Mouse (Mus musculus) spleen, postnatal 4 days (tissue): ENCODE measurements around the gene Susd1.
A peak's percentile ranks its signal among the peaks of the same experiment; 100 is the strongest.

Source experiments
- DNase-seq, 2 experiments: peaks; one replicate each; pipeline ENCODE4 v3.0.0; 2022; ENCODE audit warnings: low spot score in 2 of 2

Susd1 gene

DNA sequence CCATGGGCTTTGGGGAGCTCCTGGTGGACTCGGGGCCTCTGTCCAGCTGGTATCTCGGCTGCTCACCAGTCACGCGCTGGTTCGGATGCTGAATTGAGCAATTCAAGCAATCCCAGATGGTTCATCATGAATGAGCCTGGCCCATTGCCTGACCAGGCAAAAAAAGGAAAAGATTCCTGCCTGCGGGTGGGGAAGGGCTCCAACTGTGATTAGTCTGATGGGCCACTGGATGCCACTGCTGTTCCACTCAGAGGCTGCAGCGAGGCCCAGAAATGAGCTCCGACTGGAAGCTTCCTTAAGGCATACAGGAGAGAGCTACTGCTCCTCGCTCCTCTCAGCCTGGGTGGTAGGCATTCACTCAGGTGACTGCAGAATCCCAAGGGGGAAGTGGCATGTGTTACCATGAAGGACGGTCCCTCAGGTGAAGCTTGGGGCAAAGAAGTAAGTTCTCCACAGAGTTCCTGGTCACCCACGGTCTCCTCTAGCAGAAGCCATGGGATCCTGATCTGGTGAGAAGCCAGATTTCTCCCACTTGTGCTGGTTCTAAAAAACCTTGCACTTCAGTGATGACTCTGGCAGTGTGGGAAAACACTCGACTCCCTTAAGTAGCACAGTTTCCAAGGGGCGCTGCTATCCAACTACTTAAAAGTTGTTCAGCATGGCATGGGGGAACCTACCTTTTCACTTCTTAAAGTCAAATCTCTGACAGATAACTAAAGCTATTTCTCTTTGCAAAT lies 57.3 kb downstream of the Susd1 start:
- no peak for DNase-seq

DNA sequence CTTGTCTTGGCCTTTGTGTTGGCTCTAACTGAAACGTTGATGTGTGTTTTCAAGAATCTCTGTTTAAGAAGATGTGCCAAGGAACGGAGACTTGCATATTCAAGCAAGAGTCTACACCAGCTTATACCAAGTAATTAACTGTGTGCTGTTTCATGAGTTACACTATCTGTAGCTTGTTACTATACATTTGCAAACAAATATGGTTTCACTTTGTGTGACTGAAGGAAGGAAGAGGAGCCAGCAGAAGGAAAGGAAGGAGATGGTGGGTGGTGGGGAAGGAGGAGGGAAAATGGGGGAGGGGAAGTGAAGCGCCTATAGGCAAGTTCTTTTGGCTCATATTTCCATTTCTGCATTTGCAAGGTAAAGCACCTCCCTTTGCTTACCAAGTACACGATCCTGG lies 58.0 kb downstream of the Susd1 start:
- DNase-seq: no peak

DNA sequence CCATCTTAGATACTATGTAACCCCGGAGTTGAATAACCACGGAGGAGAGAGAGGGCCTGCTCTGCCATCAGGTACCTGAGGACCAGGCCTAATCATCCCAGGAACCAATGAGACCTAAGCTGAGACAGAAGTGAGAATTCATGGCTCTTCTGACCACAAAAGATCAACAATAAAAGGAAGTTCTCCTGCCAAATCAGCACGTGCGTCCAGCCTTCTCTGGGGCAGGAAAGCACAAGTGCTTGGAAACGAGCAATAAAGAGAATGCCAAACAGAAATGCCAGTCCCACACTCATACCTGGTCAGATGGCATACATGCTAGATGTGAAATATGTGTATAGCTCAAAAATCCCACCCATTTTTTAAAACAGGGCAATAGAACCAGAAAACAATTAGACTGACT lies 58.6 kb downstream of the Susd1 start:
- DNase-seq: no peak

DNA sequence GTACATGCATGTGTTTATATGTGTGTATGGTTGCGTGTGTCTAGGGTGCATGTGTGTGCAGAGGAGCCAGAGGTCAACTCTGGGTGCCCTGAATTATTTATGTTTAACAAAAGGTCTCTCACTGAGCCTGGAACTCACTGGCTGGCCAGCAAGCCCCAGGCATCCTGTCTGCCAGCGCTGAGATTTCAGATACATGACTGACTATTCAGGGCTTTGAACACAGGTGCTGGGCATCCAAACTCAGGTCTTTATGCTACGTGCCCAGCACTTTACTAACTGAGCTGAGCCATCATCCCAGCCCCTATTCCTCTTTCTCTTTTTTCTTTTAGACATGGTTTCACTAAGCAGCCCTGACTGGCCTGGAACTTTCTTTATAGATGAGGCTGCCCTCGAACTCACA lies 59.8 kb downstream of the Susd1 start:
- no peak for DNase-seq

DNA sequence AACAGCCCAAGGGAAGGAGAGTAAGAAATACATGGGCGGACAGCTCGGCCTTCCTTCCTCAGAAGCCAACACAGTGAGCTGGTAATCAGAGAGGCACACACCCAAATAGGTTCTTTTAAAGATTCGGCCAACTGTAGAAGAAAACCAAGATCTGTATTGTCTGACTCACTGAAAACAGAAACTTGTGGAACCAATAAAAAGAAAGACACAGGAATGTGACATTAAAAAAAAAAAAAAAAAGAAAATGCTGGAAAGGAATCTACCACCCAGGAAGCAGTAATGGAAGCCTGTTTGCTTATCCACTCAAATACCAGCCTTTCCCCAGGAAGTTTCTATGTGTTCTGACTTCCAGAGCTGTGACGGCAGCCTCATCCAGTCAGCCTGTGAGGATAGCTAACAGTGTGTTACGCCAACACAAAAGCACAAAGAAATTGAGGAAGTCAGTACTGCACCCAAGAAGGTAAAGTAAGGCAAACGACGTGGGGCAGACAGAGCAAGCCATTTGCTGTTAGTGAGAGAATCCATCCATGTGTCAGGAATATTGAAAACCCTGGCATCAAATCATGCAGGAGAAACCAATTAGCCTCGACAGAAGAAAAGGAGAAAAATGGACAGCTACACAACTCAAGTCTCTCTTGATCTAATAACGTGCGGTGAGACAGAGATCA lies 64.0 kb downstream of the Susd1 start:
- DNase-seq: no peak

DNA sequence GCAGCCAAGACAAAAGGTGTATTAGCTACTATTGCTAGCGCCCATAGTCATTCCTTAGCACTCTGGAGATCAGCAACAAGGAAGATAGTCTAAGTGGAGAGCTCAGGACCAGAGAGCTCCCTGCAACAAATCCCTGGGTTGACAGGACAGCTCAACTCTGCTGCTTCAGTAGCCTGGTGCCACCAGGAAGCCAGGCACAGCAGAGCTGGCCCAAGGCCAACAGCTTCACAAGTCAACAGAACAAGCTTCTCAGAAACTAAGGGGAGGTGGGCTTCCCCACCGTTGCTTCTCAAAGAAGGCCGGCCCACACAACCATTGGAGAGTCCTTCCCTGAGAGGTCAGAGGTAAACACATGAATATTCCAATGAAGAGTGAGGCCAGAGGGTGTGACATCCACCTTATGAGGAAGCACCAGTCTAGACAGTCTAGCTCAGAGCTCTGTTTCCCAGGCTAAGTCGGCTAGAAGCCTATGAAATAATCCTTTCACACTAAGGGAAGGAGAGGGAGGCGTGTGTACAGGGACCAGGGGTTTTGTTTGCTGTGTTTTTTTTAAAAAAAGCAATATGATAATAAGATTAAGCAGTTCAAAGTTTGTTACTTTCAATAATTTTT lies 65.8 kb downstream of the Susd1 start:
- DNase-seq: no peak

DNA sequence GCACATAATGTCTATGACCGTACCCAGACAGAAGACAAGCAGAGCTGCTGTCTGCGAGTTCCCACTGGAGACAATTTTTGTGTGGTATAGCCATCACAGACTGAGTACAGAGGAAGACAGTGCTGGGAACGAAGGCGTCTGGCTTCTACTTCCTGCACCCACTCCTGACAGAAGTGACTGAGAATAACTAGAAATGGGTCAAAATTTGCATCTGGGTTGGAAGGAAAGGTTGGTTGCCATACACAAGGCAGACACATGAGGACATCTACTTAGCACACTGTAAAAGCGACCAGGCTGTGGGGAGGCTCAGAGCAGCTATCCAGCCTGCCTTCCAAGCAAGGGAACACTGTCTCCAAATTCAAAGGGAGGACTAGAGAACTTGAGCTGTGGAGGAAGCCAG lies 66.5 kb downstream of the Susd1 start:
- no peak for DNase-seq

DNA sequence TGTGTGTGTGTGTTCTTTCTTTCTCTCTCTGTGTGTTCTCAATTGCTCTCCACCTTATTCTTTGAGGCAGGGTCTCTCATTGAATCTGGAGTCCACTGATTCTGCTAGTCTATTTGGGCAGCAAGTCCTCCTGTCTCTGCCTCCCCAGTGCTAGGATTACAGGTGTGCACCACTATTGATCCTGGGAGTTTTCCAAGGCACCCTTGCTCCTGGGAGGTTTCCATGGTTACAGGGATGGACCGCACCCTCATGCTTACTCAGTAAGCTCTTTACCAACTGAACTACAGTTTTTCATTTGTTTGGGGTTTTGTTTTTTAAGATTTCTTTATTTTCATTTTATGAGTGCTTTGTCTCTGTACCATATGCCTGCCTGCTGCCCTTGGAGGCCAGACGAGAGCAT lies 68.5 kb downstream of the Susd1 start:
- DNase-seq: peak in 1 of 2 experiments; percentile 32

DNA sequence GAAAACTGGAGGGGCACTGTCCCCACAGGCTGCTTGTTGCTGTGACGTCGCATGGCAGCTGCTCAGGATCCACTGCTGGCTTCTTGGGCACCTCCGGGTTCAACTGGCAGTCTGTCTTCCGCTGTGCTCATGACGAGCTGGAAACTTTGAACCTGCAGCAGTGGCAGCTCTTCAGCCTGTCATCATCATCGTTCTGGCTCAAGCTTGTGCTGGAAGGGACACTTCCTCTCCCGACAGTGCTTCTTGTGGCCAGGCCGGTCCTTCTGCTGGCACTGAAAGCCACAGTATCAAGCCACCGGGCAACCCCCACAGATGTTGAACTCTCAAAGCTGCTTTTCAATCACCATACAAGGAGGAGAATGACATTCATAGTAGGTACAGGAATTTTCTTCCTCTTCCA lies 70.3 kb downstream of the Susd1 start:
- peak in 1 of 2 experiments; percentile 55 for DNase-seq

DNA sequence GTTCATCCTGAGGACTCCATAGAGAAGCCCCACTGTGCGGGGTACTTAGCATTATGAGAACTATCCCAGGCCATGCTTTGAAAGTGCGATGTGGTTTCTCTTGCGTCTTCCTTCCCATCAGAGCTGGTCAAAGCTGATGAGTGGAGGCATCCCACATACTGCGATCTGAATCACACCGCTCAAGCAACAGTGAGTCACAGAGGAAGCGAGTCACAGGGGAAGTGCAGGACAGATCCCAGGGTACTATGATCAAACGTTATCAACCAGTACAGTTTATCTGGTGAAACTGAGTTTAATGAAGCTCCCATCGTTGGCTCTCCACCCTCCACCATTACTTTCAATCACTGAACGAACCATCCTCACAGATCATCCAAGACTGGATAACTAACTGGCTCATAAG lies 72.2 kb downstream of the Susd1 start:
- peak in 1 of 2 experiments; percentile 41 for DNase-seq

DNA sequence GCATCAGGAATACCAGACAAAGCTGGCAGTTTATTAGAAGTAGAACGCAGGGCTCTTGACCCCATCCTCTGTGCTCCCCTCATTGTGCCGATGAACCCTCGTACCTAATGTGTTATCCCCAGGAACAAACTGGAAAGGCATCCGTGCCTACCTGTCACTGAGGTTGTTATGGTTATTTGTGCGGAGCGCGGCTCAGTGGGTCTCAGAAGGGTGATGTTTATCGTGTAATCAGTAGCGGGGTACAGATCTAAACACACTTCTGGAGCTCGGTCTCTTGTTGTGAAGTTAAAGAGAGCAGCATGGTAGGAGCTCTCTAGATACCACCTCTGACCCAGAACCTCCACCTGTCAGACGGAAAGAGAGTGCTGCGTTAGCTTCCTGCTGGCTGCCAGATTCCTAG lies 72.9 kb downstream of the Susd1 start:
- peak in 1 of 2 experiments; percentile 54 for DNase-seq

DNA sequence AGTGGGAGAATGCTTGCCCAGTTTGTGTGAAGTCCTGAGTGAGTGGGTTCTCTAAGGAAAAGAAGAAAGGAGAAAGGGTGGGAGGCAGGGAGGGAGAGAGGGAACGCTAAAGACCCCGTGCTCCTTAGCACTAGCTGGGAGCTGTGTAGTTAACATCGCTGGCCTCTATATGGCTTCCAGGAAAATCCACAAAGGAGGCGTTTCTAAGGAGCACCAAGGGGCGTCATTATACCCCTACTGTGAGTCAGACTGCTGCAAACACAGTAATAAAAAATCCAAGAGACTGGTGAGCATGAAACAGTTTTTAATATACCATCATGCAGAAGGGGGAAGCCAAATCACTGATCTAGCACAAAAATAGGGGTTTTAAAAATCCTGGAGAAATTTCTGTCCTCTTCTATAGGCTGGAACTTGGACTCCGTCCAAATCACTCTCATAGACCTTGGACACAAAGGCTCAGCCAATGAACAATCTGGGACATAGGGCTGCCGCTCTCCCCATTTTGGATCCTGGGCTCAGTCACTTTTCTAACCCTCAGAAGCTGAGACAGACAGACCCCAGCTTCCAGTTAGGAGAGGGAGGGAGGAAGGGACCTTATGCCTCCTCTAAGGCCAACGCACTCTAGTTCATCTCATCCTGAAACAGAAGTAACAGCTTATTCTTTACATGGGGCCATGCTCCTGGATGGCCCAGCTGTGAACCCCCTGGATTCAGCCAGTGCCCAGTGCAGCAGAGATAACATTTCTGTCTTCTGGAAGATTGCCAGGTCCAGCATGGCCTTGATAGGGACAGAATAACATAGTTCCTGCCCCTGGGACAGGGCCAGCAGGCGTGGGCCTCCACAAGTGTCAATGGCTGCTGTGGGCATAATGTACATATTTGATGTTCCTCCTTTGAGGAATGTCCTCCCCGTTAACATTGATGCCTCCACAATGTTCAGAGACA lies 73.9 kb downstream of the Susd1 start:
- peak in 1 of 2 experiments; percentile 59 for DNase-seq

DNA sequence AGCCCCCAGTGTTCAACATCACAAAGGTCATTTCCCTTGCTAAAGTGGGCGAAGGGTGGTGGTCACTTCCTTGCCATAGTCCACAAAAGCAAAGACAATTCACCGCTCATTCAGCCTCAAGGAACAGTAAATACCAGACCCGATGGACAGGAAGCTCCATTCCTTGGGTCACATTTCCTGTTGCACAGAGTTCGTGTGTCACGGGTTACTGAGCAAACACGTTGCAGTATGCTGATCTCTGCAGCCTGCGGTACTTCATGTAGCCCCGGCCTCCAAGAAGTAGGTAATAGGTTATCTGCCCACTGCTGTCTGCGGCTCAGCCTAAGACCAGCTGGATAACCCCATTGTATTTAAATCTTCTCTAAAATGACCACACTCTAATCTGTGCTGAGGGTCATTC lies 75.4 kb downstream of the Susd1 start:
- DNase-seq: peak in 1 of 2 experiments; percentile 54

DNA sequence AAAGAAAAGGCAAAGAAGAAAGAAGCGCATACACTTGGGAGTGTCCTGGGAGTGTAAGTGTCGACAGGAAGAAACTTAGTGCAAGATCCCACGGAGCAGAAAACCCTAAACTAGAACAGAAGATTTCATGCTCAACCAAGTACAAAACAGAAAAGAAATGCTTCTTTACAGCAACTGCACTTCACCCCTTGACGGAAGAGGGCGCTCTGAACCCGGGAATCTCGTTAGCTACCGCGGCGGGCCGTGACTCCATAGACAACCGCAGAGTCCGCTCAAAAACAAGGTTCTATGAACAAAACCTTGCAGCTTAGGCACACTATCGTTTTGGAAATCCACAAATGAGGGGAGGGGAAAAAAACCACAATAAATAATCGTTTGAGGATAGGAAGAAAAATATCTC lies 77.7 kb downstream of the Susd1 start:
- DNase-seq: peak; percentile 81 to 94

DNA sequence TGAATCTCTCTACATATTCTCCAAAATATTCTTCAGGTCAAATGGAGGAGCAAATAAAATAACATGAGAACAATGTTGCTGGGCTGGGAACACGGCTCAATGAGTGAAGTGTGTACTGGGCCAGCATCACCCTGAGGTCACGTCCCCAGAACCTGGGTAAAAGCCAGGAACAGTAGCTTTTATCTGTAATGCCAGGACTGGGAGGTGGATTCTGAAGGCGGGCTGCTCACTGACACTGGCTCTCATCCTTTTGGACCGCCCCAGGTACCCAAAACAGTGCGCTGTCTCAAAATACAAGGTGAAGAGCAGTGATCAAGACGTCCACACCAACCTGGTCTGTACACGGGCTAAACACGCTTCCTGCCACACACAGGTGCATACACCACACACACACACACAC lies 78.5 kb downstream of the Susd1 start:
- peak in 1 of 2 experiments; percentile 53 for DNase-seq

DNA sequence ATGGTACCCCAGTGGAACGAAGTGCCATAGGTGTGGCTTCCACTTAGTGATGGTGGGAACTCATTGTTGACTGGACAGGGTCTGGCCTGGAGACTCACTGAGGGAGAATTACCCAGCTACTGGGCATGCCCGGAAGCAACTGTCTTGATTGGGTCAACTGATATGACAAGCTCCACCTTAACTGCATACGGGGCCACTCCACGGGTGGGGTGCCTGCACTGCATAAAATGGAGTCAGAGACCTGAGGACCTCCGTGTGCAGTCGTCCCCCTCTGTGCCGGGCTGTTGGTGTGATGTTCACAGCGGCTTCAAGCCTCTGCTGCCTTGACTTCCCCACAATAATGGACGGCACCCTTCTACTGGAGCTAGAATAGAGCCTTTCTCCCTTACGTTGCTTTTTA lies 79.5 kb downstream of the Susd1 start:
- DNase-seq: peak in 1 of 2 experiments; percentile 53

DNA sequence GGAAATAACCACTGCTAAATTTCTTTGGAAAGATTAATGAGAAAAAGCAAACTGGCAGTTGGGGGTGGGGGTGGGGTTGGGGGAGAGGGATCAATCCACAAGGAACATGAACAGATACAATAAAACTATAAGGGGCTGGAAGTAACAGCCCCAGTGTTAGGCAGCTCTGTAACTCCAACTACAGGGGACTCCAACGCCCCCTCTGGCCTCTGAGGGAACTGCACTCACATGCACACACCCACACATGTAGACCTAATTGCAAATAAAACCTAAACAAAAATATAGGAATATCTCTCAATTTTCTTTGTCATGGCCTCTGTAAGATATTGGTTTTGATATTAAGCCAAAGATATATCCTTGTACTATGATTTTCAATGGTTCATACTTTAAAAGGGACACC lies 83.0 kb downstream of the Susd1 start:
- peak in 1 of 2 experiments; percentile 49 for DNase-seq

DNA sequence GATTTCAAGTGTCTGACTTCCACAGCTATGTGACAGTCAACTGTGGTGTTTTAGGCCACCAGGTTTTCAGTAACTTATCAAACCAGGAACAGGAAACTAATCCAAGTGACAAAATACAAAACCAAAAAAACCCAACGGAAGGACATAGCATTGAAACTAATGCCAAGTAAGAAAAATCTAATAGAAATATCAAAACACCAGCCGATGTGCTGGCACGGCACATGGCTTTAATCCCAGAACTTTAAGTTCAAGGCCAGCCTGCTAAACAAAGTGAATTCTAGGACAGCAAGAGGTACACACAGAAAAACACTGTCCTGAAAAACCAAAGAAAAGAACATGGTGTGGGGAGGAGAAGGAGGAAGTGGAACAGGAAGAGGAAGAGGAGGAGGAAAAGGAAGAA lies 83.8 kb downstream of the Susd1 start:
- no peak for DNase-seq

DNA sequence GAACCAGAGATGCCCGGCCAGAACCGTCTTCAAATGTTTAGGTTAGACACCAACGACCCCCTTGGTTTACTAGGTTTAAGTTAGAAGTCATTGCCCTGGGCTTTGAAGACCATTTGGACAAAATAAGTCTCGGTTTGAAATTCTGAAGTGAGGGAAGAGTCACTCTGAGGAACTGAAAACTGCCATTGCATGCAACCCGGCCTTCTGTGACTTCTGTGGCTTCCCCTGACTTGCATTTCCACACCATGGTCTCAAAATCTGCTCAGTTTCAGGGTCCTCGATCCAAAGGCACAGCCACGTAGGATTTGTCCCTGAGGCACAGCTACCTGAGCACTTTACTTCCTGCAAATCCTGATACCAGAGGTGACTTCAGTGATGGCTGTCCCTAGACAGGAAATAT lies 86.5 kb downstream of the Susd1 start:
- DNase-seq: peak in 1 of 2 experiments; percentile 60

DNA sequence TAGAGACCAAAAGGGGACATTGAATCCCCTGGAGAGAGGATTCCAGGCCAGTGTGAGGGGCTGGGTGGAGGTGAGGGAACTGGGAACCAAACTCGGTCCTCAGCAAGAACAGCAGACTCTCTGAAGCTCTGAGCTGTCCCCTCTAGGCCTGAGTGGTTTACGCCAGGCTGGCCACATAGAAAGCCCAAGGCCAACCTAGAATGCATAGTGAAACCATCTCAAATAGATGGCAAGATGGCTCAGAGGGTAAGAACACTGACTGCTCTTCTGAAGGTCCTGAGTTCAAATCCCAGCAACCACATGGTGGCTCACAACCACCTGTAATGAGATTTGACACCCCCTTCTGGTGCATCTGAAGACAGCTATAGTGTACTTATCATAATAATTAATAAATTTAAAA lies 88.1 kb downstream of the Susd1 start:
- peak in 1 of 2 experiments; percentile 48 for DNase-seq

DNA sequence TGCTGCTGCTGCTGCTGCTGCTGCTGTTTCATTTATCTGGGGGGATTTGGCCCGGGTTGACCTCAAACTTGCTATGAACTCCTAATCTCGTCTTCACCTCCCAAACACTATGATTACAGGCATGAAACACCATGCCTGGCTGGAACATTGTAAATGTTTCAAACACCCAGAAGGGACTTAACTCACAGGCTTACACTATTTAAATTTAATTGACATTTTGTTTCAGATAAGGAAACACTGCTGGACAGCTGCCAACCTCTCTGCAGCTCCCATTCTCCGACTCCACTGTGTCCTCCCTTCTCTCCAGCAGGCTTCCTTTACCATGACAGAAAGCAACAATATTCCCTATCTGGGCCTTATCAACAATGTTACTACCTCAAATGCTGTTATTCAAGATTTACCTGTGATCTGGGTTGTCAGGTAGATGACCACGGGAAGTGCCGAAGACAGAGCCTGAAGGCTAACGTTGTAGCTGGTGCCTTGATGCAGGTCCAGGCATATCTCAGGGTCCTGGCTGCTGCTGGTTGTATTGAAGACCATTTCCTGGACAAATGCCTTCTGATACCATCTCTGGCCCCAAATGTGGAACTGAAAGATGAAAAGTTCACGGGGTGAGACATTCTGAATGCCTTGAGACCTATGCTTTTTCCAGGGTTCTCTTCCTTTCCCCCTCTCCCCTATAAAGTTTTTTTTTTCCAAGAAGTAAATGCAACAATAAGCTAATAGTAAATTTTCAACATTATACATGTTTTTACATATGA lies 88.8 kb downstream of the Susd1 start:
- DNase-seq: peak in 1 of 2 experiments; percentile 56
